Mouse (Mus musculus): ENCODE results near the gene Gm49368.

DNA sequence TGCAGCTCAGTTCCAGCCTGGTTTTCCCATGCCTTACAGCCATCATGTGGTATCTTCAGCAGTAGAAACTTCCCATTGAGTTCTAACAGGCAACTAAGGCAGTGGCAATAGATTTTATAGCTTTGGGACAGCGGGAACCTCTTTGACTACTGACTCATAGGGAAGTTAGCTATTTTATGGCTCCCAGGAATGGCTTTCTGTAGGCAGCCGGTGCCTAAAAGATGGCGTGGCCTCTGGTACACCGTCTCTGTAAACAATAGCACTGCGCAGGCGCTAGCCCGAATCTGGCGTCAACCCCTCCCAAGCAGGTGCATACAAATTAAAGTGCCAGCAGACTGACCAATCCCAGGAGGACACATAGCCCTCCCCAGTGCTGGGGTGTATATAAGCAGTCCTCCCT, 88.5 kb downstream of the Gm49368 start:
- TF ChIP-seq CTCF (IDR thresholded peaks at IDR 0.05; ENCODE audit: low read depth) (no peak), EP300 (IDR thresholded peaks at IDR 0.05; ENCODE audit: low read depth) (no peak)

Data from heart, postnatal 0 days (tissue).